Mouse (Mus musculus) lung, postnatal 36 days (tissue): ENCODE results near the gene Ptprs.

ENCODE experiments used
- DNase-seq: peaks from one replicate; pipeline ENCODE4 v3.0.0; 2022; ENCODE audit warnings: mixed read lengths

The Ptprs gene

GRCm38 (mm10) chr17:56490438-56491152 lies 14.3 kb upstream of the Ptprs start:
- DNase-seq, result no peak

- DNase-seq, result no peak
Observed at GRCm38 (mm10) chr17:56488028-56488427, 11.7 kb upstream of the Ptprs start.

GRCm38 (mm10) chr17:56487441-56487888 lies 11.2 kb upstream of the Ptprs start:
- peak; percentile 86 for DNase-seq

- DNase-seq, result no peak
Observed at GRCm38 (mm10) chr17:56485926-56486325, 9.6 kb upstream of the Ptprs start.

GRCm38 (mm10) chr17:56485118-56485517 lies 8.8 kb upstream of the Ptprs start:
- DNase-seq, result no peak

GRCm38 (mm10) chr17:56482671-56483070 lies 6.4 kb upstream of the Ptprs start:
- DNase-seq, result no peak

- peak; percentile 90 for DNase-seq
Observed at GRCm38 (mm10) chr17:56479358-56479757, 3.1 kb upstream of the Ptprs start.

GRCm38 (mm10) chr17:56478191-56478611 lies 1.9 kb upstream of the Ptprs start:
- peak; percentile 44 for DNase-seq

GRCm38 (mm10) chr17:56477191-56477818 lies 1.0 kb upstream of the Ptprs start:
- no peak for DNase-seq

- no peak for DNase-seq
Observed at GRCm38 (mm10) chr17:56475584-56476401, 490 bp downstream of the Ptprs start.

GRCm38 (mm10) chr17:56474831-56475581 lies 1.3 kb downstream of the Ptprs start:
- peak; percentile 55 for DNase-seq

- DNase-seq, result no peak
Observed at GRCm38 (mm10) chr17:56474311-56474830, 1.9 kb downstream of the Ptprs start.

GRCm38 (mm10) chr17:56473611-56473905 lies 2.7 kb downstream of the Ptprs start:
- DNase-seq, result no peak

- peak; percentile 71 for DNase-seq
Observed at GRCm38 (mm10) chr17:56472733-56473610, 3.3 kb downstream of the Ptprs start.

- no peak for DNase-seq
Observed at GRCm38 (mm10) chr17:56472121-56472520, 4.2 kb downstream of the Ptprs start.

- no peak for DNase-seq
Observed at GRCm38 (mm10) chr17:56471136-56471535, 5.1 kb downstream of the Ptprs start.

- DNase-seq, result no peak
Observed at GRCm38 (mm10) chr17:56470571-56470970, 5.7 kb downstream of the Ptprs start.

- DNase-seq, result peak; percentile 51
Observed at GRCm38 (mm10) chr17:56470001-56470436, 6.3 kb downstream of the Ptprs start.

- no peak for DNase-seq
Observed at GRCm38 (mm10) chr17:56469275-56469674, 7.0 kb downstream of the Ptprs start.

- DNase-seq, result peak; percentile 56
Observed at GRCm38 (mm10) chr17:56468870-56469269, 7.4 kb downstream of the Ptprs start.

GRCm38 (mm10) chr17:56468380-56468779 lies 7.9 kb downstream of the Ptprs start:
- DNase-seq, result no peak

- peak; percentile 77 for DNase-seq
Observed at GRCm38 (mm10) chr17:56467456-56467884, 8.8 kb downstream of the Ptprs start.
